Mouse (Mus musculus) kidney, postnatal 0 days (tissue): ENCODE measurements around the gene Lrrc32. TPM values are rescaled to one million over a fixed set of nuclear protein-coding genes. Genes with fewer than 3 reads are reported as not detected.

Experiments
- ATAC-seq: fragments of 200-750 bp; cut with Nextera tagmentation; replicated peaks from 2 replicates; pipeline ENCODE4 v1.8.0; 2017; ENCODE audit warnings: low read depth, moderate number of reproducible peaks, moderate TSS enrichment, moderate library complexity; ENCODE audit not compliant: low FRiP score
- DNase-seq: peaks from one replicate; pipeline ENCODE4 v3.0.0-alpha.2; 2016; ENCODE audit warnings: low spot score
- H3K27ac ChIP-seq: fragments of 300-500 bp; sonication (generic); 2 replicates; pipeline ENCODE4 v1.5.1; 2014; ENCODE audit warnings: mild to moderate bottlenecking
- H3K27me3 ChIP-seq: fragments of 300-500 bp; sonication (generic); 2 replicates; pipeline ENCODE4 v1.6.1; 2014; ENCODE audit warnings: low read length, mixed read lengths; ENCODE audit not compliant: insufficient read depth
- H3K36me3 ChIP-seq: fragments of 300-500 bp; sonication (generic); 2 replicates; pipeline ENCODE4 v1.6.1; 2014; ENCODE audit warnings: low read length, mixed read lengths; ENCODE audit not compliant: insufficient read depth
- H3K4me1 ChIP-seq: fragments of 300-500 bp; sonication (generic); replicated peaks from 2 replicates; pipeline ENCODE4 v1.6.1; 2014; ENCODE audit warnings: antibody characterized with exemption, low read length, mixed read lengths; ENCODE audit not compliant: insufficient read depth
- H3K4me2 ChIP-seq: fragments of 300-500 bp; sonication (generic); 2 replicates; pipeline ENCODE4 v1.6.1; 2014; ENCODE audit warnings: mild to moderate bottlenecking, low read length, moderate library complexity, mixed read lengths
- H3K4me3 ChIP-seq: fragments of 300-500 bp; sonication (generic); replicated peaks from 2 replicates; pipeline ENCODE4 v1.5.1; 2014; ENCODE audit warnings: low read depth, low read length
- H3K9ac ChIP-seq: fragments of 300-500 bp; sonication (generic); 2 replicates; pipeline ENCODE4 v1.6.1; 2014; ENCODE audit warnings: low read depth, low read length
- H3K9me3 ChIP-seq: fragments of 300-500 bp; sonication (generic); replicated peaks from 2 replicates; pipeline ENCODE4 v1.6.1; 2016; ENCODE audit warnings: low read length, inconsistent platforms, mixed read lengths
- CTCF ChIP-seq: IDR thresholded peaks from 2 replicates; pipeline ENCODE4 v1.5.1; 2016; ENCODE audit warnings: antibody characterized with exemption, low read depth, mild to moderate bottlenecking, moderate library complexity
- WGBS: fragments of 180-500 bp; shearing (Covaris S2); extraction: QIAGEN DNeasy Blood & Tissue Kit; methylation state at CpG from one replicate; pipeline ENCODE4 v1.1.7; 2014; 5-methylcytosine and 5-hydroxymethylcytosine counted together
- polyA plus RNA-seq: library from polyadenylated mRNA; unstranded; fragments of >200 nt; fragmentation: Nextera tagmentation; extraction: Ambion mirVana; gene quantifications from 2 replicates; pipeline ENCODE4 v1.2.1, GENCODE M21; 2015

Gene Lrrc32
- polyA plus RNA-seq, 1 experiment from 2014 or later: 15.1 TPM

- peaks cover 32% of the 10 kb centered on the region for H3K4me1 ChIP-seq
- H3K27me3 ChIP-seq: no peaks in the 10 kb centered on the region
- no peak for TF ChIP-seq CTCF
- DNase-seq (no peak), ATAC-seq (no peak)
- no peak overlapping the region for H3K4me2 ChIP-seq
- H3K9ac ChIP-seq: 0 out of 2 replicates have a peak overlapping the region, but pooled peaks have one; percentile 13
- WGBS: 32% methylated on average over 7 of the region's 7 CpGs
- no peaks in the 10 kb centered on the region for H3K36me3 ChIP-seq
- no peak overlapping the region for H3K27ac ChIP-seq
- H3K9me3 ChIP-seq: no peaks in the 10 kb centered on the region
- no peak overlapping the region for H3K4me3 ChIP-seq
Observed at GRCm38 (mm10) chr7:98486471-98486917, 2.6 kb upstream of the Lrrc32 start.

- Histone ChIP-seq H3K9ac (no peak overlapping the region), H3K4me1 (peaks cover 34% of the 10 kb centered on the region), H3K4me3 (no peak overlapping the region), H3K36me3 (no peaks in the 10 kb centered on the region), H3K27me3 (no peaks in the 10 kb centered on the region), H3K9me3 (no peaks in the 10 kb centered on the region), H3K4me2 (no peak overlapping the region), H3K27ac (no peak overlapping the region)
- ATAC-seq (no peak), DNase-seq (no peak)
- WGBS: 86% methylated on average over 11 of the region's 11 CpGs
- no peak for TF ChIP-seq CTCF
Observed at GRCm38 (mm10) chr7:98487202-98487980, 1.7 kb upstream of the Lrrc32 start.

GRCm38 (mm10) chr7:98488398-98489130 lies 519 bp upstream of the Lrrc32 start:
- Histone ChIP-seq H3K9ac (no peak overlapping the region; the same call in 1 of the 2 replicates), H3K9me3 (no peaks in the 10 kb centered on the region), H3K4me3 (no peak overlapping the region), H3K4me1 (peaks cover 30% of the 10 kb centered on the region), H3K27ac (no peak overlapping the region; the same call in 1 of the 2 replicates), H3K36me3 (no peaks in the 10 kb centered on the region), H3K27me3 (no peaks in the 10 kb centered on the region), H3K4me2 (peak overlapping the region; percentile 68)
- no peak for TF ChIP-seq CTCF
- ATAC-seq: no peak
- DNase-seq: no peak
- WGBS: 88% methylated on average over 13 of the region's 13 CpGs

- no peaks in the 10 kb centered on the region for H3K9me3 ChIP-seq
- peaks cover 37% of the 10 kb centered on the region for H3K4me1 ChIP-seq
- H3K27ac ChIP-seq: peak overlapping the region; percentile 54
- ATAC-seq (peak; percentile 82), DNase-seq (peak; percentile 91)
- TF ChIP-seq CTCF: peak; percentile 44; the same call in 1 of the 2 replicates
- H3K27me3 ChIP-seq: no peaks in the 10 kb centered on the region
- H3K4me3 ChIP-seq: peak overlapping the region; percentile 65
- peak overlapping the region; percentile 68 for H3K4me2 ChIP-seq
- no peaks in the 10 kb centered on the region for H3K36me3 ChIP-seq
- H3K9ac ChIP-seq: peak overlapping the region; percentile 74
- WGBS: 0% methylated on average over 50 of the region's 50 CpGs
Observed at GRCm38 (mm10) chr7:98489623-98490084, 571 bp downstream of the Lrrc32 start.

- Histone ChIP-seq H3K4me2 (peak overlapping the region; percentile 68), H3K4me1 (peaks cover 37% of the 10 kb centered on the region), H3K9ac (peak overlapping the region; percentile 74), H3K4me3 (peak overlapping the region; percentile 65), H3K36me3 (no peaks in the 10 kb centered on the region), H3K9me3 (no peaks in the 10 kb centered on the region), H3K27me3 (no peaks in the 10 kb centered on the region), H3K27ac (peak overlapping the region; percentile 1; the same call in 1 of the 2 replicates)
- WGBS: 24% methylated on average over 4 of the region's 4 CpGs
- ATAC-seq (no peak), DNase-seq (no peak)
- TF ChIP-seq CTCF: no peak
Observed at GRCm38 (mm10) chr7:98490328-98490727, 1.2 kb downstream of the Lrrc32 start.

GRCm38 (mm10) chr7:98490911-98491310 lies 1.8 kb downstream of the Lrrc32 start:
- ATAC-seq: no peak

More at GRCm38 (mm10) chr7:98490911-98491310, 1.8 kb downstream of the Lrrc32 start:
- H3K9me3 ChIP-seq: no peaks in the 10 kb centered on the region
- WGBS: 87% methylated on average over 6 of the region's 6 CpGs
- H3K4me3 ChIP-seq: peak overlapping the region; percentile 65
- H3K27me3 ChIP-seq: no peaks in the 10 kb centered on the region
- H3K4me1 ChIP-seq: peaks cover 34% of the 10 kb centered on the region
- H3K4me2 ChIP-seq: peak overlapping the region; percentile 68
- no peak for DNase-seq
- no peak overlapping the region for H3K27ac ChIP-seq
- TF ChIP-seq CTCF: no peak
- peak overlapping the region; percentile 74 for H3K9ac ChIP-seq
- no peaks in the 10 kb centered on the region for H3K36me3 ChIP-seq
